Mouse (Mus musculus): ENCODE results near the gene Obox2. TPM values are rescaled to one million over a fixed set of nuclear protein-coding genes. Genes with fewer than 3 reads are reported as not detected.
"Not testable (repeated sequence)": the region's sequence is repeated elsewhere in the genome, so short reads cannot be mapped to it uniquely, and the experiment has no call there.

Obox2 gene
- not detected in 2 replicates for polyA plus RNA-seq (2015; fragmentation: Nextera tagmentation; extraction: Ambion mirVana)

DNA sequence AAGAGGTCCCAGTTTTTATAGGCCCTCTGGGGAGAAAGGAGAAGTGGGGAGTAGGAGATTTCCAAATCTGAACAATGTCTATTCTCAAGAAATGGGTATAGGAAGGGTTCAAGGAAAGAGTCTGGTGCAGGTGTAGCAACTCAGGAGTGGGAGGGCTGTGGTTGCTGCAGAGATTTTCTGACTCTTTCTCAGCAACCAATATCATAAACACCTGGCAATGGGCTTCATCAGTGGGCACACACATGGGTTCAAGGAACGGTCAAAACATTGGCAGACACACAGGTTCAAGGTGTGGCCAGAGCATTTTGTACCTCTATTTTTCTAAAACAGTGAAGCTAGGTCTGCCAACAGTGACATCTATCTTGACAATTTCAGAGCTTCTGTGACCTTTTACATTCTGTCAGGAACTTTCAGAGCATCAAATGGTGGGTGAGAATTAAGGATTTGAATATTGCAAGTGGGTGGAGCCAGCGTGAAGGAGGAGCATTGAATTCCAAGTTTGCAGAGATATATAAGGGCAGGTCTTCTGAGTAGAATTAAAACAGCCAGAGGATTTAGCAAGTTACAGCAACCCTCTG lies at the start of gene Obox2, which contains the start of gene Obox1:
Gene Obox2, plus strand, starts transcription at position 301 of the 578 bp plus-strand sequence.
Gene Obox1, plus strand, starts transcription at position 528 of the 578 bp plus-strand sequence.
- not testable (repeated sequence) for H3K27ac ChIP-seq (ENCODE audit: low read length); H3K9ac ChIP-seq (ENCODE audit: low read length); ATAC-seq (ENCODE audit: insufficient read depth, low FRiP score); H3K4me1 ChIP-seq (ENCODE audit: control insufficient read depth, insufficient read depth, low read length); H3K27me3 ChIP-seq (ENCODE audit: control insufficient read depth, insufficient read depth, low read length); H3K4me2 ChIP-seq (ENCODE audit: low read depth, low read length); H3K9me3 ChIP-seq (replicated peaks; ENCODE audit: control insufficient read depth, low read length); H3K36me3 ChIP-seq (ENCODE audit: control insufficient read depth, insufficient read depth, low read length); H3K4me3 ChIP-seq (replicated peaks; ENCODE audit: low read length)
- no CpG with 5 or more reads among the region's 2 CpGs for WGBS

DNA sequence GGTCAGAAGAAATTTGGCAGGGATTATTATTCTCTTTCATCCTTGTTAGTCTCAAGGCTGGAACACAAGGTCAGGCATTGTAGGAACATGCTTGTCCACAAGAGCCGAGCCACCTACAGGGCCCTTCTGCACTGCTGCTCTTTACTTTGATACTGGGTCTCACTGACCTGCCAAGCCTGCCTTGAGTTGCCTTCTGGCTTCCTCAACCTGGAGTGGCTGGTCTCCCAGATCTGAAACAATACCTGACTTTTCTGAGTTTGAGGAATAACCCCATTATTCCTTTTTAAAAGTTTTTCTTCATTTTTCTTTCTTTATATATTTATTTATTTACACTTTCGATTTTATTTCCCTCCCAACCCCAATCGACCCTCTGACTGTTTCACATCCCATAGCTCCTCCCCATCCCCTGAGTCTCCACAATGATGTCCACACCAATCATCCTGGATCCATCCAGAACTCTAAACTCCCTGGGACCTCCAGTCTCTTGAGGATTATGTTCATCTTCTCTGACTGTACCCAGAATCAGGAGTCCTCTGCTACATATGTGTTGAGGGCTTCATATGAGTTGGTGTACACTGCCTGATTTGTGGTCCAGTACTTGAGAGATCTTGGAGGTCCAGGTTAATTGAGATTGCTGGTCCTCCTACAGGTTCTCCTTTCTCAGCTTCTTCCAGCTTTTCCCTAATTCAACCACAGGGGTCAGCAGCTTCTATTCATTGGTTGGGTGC lies 10.8 kb downstream of the Obox2 start:
- not testable (repeated sequence) for H3K36me3 ChIP-seq (ENCODE audit: control insufficient read depth, insufficient read depth, low read length); H3K4me1 ChIP-seq (ENCODE audit: control insufficient read depth, insufficient read depth, low read length); H3K9me3 ChIP-seq (replicated peaks; ENCODE audit: control insufficient read depth, low read length); ATAC-seq (ENCODE audit: insufficient read depth, low FRiP score); H3K4me3 ChIP-seq (replicated peaks; ENCODE audit: low read length); H3K27me3 ChIP-seq (ENCODE audit: control insufficient read depth, insufficient read depth, low read length); H3K4me2 ChIP-seq (ENCODE audit: low read depth, low read length); H3K9ac ChIP-seq (ENCODE audit: low read length); H3K27ac ChIP-seq (ENCODE audit: low read length)
- 47% methylated on average over 3 of the region's 3 CpGs for WGBS

DNA sequence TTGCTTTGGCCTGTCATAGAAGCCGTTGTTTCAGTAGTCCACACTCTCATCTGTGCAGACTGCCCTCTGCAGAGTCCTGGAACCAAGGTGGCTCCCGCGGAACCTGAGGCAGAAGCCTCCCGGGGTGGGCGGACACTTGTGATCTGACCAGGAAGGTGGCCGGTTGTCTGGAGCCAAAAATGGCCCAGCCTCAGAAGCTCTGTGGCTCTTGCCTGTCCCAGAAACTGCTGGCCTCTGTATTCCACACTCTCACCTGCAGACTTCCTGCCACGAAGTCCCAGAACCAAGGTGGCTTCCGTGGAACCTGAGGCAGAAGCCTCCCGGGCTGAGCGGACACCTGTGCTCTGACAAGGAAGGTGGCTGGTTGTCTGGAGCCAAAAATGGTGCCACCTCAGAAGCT lies 18.3 kb downstream of the Obox2 start:
- not testable (repeated sequence) for ATAC-seq (ENCODE audit: insufficient read depth, low FRiP score); H3K4me1 ChIP-seq (ENCODE audit: control insufficient read depth, insufficient read depth, low read length); H3K9ac ChIP-seq (ENCODE audit: low read length); H3K9me3 ChIP-seq (replicated peaks; ENCODE audit: control insufficient read depth, low read length); H3K4me3 ChIP-seq (replicated peaks; ENCODE audit: low read length); H3K27me3 ChIP-seq (ENCODE audit: control insufficient read depth, insufficient read depth, low read length); H3K27ac ChIP-seq (ENCODE audit: low read length); H3K36me3 ChIP-seq (ENCODE audit: control insufficient read depth, insufficient read depth, low read length); H3K4me2 ChIP-seq (ENCODE audit: low read depth, low read length)
- WGBS, result 84% methylated on average over 10 of the region's 10 CpGs

DNA sequence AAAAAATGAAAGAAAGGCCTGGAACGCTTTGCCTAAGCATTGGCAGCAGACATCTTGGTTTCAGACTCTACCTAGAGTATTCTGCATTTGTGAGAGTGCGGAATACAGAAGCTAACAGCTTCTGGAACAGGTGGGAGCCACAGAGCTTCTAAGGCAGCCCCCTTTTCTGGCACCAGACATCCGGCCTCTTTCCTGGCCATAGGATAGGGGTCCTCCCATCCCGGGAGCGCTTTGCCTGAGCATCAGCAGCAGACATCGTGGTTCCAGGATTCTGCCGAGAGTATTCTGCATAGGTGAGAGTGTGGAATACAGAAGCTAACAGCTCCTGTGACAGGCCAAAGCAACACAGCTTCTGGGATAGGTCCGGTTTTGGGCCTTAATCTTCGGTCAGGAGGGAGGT lies 29.5 kb downstream of the Obox2 start:
- not testable (repeated sequence) for H3K27me3 ChIP-seq (ENCODE audit: control insufficient read depth, insufficient read depth, low read length); H3K9ac ChIP-seq (ENCODE audit: low read length); H3K4me2 ChIP-seq (ENCODE audit: low read depth, low read length); H3K4me3 ChIP-seq (replicated peaks; ENCODE audit: low read length); H3K36me3 ChIP-seq (ENCODE audit: control insufficient read depth, insufficient read depth, low read length); H3K4me1 ChIP-seq (ENCODE audit: control insufficient read depth, insufficient read depth, low read length); H3K9me3 ChIP-seq (replicated peaks; ENCODE audit: control insufficient read depth, low read length); ATAC-seq (ENCODE audit: insufficient read depth, low FRiP score); H3K27ac ChIP-seq (ENCODE audit: low read length)
- 81% methylated on average over 8 of the region's 9 CpGs for WGBS

DNA sequence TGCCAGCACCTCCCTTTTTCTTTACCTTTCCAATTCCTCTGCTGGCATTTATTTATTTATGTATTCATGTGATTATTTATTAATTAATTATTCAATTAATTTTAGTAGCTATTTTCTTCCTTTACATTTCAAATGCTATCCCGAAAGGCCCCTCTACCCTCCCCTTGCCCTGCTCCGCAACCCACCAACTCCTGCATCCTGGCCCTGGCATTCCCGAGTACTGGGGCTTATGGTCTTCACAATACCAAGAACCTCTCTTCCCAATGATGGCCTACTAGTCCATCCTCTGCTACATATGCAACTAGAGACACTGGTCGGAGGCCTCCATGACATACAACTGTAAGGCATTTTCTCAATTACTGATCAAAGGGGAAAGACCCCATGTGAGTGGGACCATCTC lies 37.0 kb downstream of the Obox2 start:
- not testable (repeated sequence) for H3K27me3 ChIP-seq (ENCODE audit: control insufficient read depth, insufficient read depth, low read length); H3K36me3 ChIP-seq (ENCODE audit: control insufficient read depth, insufficient read depth, low read length); H3K27ac ChIP-seq (ENCODE audit: low read length); H3K4me2 ChIP-seq (ENCODE audit: low read depth, low read length); H3K4me3 ChIP-seq (replicated peaks; ENCODE audit: low read length); H3K9me3 ChIP-seq (replicated peaks; ENCODE audit: control insufficient read depth, low read length); H3K4me1 ChIP-seq (ENCODE audit: control insufficient read depth, insufficient read depth, low read length); ATAC-seq (ENCODE audit: insufficient read depth, low FRiP score); H3K9ac ChIP-seq (ENCODE audit: low read length)
- WGBS, result 84% methylated on average over 3 of the region's 4 CpGs

Other genes with a start within 250 kb of the Obox2 start
- gene Obox1, start 227 bp downstream of the Obox2 start, polyA plus RNA-seq (2015; fragmentation: Nextera tagmentation; extraction: Ambion mirVana), result not detected in 2 replicates

Measured in stomach, embryonic 16.5 days (tissue).